Mouse (Mus musculus): ENCODE data around the gene Fmo2. TPM values are rescaled to one million over a fixed set of nuclear protein-coding genes. Genes with fewer than 3 reads are reported as not detected.

Gene Fmo2
- total and polyA plus RNA-seq, 2 experiments from 2014 or later: 0.44 to 1.1 TPM

- Histone ChIP-seq H3K4me3 (ENCODE audit: low read length) (no peak overlapping the region), H3K27ac (no peak overlapping the region), H3K27me3 (ENCODE audit: insufficient read depth, low read length) (no peaks in the 10 kb centered on the region), H3K9ac (replicated peaks; ENCODE audit: low read length) (no peak overlapping the region), H3K4me1 (ENCODE audit: insufficient read depth, low read length) (0 out of 2 replicates have a peak, but pooled peaks cover 5% of the 10 kb centered on the region), H3K9me3 (ENCODE audit: low read length) (no peaks in the 10 kb centered on the region), H3K4me2 (ENCODE audit: low read depth, low read length) (no peak overlapping the region), H3K36me3 (ENCODE audit: insufficient read depth, low read length) (no peaks in the 10 kb centered on the region)
- no peak for ATAC-seq
- no peak for TF ChIP-seq CTCF (IDR thresholded peaks at IDR 0.05; ENCODE audit: low read depth)
- 94% methylated on average over 3 of the region's 3 CpGs for WGBS
- DNase-seq (ENCODE audit: low spot score): no peak
Measured at GRCm38 (mm10) chr1:162863579-162863978, 34.9 kb downstream of the Fmo2 start.

DNA sequence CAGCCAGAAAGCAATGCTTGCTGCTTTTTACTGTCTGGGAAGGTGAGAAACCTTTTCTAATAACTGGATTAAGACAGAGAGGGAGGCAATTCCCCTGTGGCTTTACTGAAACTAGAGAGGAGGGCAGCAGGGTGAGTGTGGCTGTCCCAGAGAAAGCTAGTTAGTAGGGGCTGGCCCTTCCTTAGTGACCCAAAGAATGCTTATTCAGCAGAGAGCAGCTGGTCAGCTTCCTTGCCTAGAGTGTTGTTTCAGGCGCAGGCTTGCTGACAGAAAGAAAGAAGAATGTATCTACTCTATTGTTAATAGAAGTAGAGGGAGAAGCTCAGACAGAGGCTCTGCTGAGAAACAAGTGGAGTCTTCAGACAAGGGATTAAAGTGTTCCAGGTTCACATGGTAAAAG, 36.2 kb downstream of the Fmo2 start:
- H3K27me3 ChIP-seq (ENCODE audit: insufficient read depth, low read length): no peaks in the 10 kb centered on the region
- DNase-seq (ENCODE audit: low spot score) (no peak), ATAC-seq (no peak)
- no peak for TF ChIP-seq CTCF (IDR thresholded peaks at IDR 0.05; ENCODE audit: low read depth)
- H3K27ac ChIP-seq: no peak overlapping the region
- no peak overlapping the region for H3K4me2 ChIP-seq (ENCODE audit: low read depth, low read length)
- H3K4me3 ChIP-seq (ENCODE audit: low read length): no peak overlapping the region
- H3K9ac ChIP-seq (replicated peaks; ENCODE audit: low read length): no peak overlapping the region
- 0 out of 2 replicates have a peak, but pooled peaks cover 5% of the 10 kb centered on the region for H3K4me1 ChIP-seq (ENCODE audit: insufficient read depth, low read length)
- H3K9me3 ChIP-seq (ENCODE audit: low read length): no peaks in the 10 kb centered on the region
- WGBS: 28% methylated on average over 1 of the region's 1 CpGs
- no peaks in the 10 kb centered on the region for H3K36me3 ChIP-seq (ENCODE audit: insufficient read depth, low read length)

DNA sequence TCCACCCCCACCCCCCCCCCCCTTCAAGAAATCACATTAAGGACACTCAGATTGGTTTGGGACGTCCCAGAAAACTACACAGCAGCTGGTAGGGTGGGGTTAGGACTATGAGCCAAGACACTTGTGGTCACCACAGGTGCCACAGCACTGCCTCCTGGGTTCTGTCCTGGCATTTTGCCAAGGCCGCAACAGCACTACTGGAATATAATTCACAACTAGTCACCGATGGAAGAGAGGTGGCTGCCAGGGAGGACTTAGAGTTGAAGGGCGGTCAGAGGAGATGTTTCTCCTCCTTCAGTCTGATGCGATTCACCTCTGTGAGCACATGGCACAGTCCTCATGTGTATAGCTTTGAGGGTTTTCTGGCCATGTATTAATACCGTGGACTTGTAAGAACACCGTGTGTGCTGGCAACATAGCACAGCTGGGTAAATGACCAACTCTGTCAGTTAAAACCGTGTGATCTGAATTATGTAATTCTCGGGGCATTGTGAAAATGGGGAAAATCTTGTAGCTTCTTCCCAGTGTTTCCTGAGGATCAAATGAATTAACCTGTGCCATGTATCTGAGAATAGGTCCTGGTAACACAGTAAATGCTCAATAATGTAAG, 38.4 kb downstream of the Fmo2 start:
- no peak overlapping the region for H3K9ac ChIP-seq (replicated peaks; ENCODE audit: low read length)
- peak; percentile 65 for ATAC-seq
- H3K4me3 ChIP-seq (ENCODE audit: low read length): no peak overlapping the region
- 51% methylated on average over 9 of the region's 9 CpGs for WGBS
- no peaks in the 10 kb centered on the region for H3K27me3 ChIP-seq (ENCODE audit: insufficient read depth, low read length)
- H3K4me2 ChIP-seq (ENCODE audit: low read depth, low read length): 0 out of 2 replicates have a peak overlapping the region, but pooled peaks have one; percentile 54
- peak; percentile 53 for DNase-seq (ENCODE audit: low spot score)
- no peak for TF ChIP-seq CTCF (IDR thresholded peaks at IDR 0.05; ENCODE audit: low read depth)
- no peaks in the 10 kb centered on the region for H3K9me3 ChIP-seq (ENCODE audit: low read length)
- H3K27ac ChIP-seq: no peak overlapping the region
- H3K36me3 ChIP-seq (ENCODE audit: insufficient read depth, low read length): no peaks in the 10 kb centered on the region
- 0 out of 2 replicates have a peak, but pooled peaks cover 5% of the 10 kb centered on the region for H3K4me1 ChIP-seq (ENCODE audit: insufficient read depth, low read length)

GRCm38 (mm10) chr1:162859545-162859976, 39.0 kb downstream of the Fmo2 start:
- DNase-seq (ENCODE audit: low spot score) (peak; percentile 40), ATAC-seq (peak; percentile 75)
- Histone ChIP-seq H3K9me3 (ENCODE audit: low read length) (no peaks in the 10 kb centered on the region), H3K36me3 (ENCODE audit: insufficient read depth, low read length) (no peaks in the 10 kb centered on the region), H3K27me3 (ENCODE audit: insufficient read depth, low read length) (no peaks in the 10 kb centered on the region), H3K27ac (peak overlapping the region; percentile 71), H3K4me2 (ENCODE audit: low read depth, low read length) (peak overlapping the region; percentile 54), H3K9ac (replicated peaks; ENCODE audit: low read length) (no peak overlapping the region), H3K4me3 (ENCODE audit: low read length) (peak overlapping the region; percentile 25), H3K4me1 (ENCODE audit: insufficient read depth, low read length) (0 out of 2 replicates have a peak, but pooled peaks cover 5% of the 10 kb centered on the region)
- no peak for TF ChIP-seq CTCF (IDR thresholded peaks at IDR 0.05; ENCODE audit: low read depth)
- 38% methylated on average over 10 of the region's 10 CpGs for WGBS

- peak; percentile 52 for ATAC-seq
Measured at GRCm38 (mm10) chr1:162858748-162859130, 39.8 kb downstream of the Fmo2 start.

DNA sequence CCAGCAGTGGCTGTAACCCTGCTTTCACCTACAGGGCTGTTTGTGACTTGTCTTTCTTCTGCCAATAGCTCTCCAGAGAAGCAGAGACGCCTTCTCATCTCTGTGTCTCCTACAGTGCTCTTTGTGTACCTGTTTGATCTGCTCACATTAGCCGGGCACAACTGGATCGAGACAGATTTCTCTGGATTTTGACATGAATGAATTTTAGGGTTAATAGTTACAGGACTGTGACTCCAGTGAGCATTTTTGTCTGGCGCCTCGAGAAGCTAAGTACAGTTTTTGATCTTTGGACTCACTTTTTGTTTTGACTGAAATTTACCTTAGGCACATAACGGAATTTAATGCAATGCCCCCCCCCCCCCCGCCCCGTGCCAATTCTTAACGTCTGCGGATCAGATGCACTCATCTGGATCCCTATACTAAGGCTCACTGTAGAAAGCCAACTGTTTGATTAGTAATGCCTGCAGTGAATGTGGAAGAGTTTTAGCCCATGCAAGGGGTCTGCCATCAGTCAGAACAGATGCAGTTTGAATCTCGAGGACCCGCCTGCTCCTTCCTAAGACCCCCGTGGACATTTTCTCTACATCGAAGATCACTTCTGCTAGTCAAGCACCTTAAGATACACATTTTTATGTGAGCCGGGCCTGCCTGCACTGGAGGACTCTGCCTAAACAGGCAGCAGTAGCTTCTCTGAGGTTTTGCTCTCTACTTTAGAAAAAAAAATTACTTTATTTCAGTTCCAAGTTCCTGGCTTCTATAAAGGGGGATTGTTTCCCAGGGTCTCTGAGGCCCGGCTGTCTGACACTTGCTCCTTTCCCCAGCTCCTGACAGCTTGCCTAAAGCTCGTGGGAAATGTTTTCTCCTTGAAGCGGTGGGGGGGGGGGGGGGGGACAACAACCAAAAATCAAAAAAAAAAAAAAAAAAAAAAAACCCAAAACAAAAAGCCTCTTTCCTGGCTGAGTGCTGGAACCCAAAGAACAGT, 40.5 kb downstream of the Fmo2 start:
- WGBS: 37% methylated on average over 18 of the region's 18 CpGs
- Histone ChIP-seq H3K27me3 (ENCODE audit: insufficient read depth, low read length) (no peaks in the 10 kb centered on the region), H3K4me1 (ENCODE audit: insufficient read depth, low read length) (0 out of 2 replicates have a peak, but pooled peaks cover 5% of the 10 kb centered on the region), H3K9ac (replicated peaks; ENCODE audit: low read length) (no peak overlapping the region; the same call in 1 of the 2 replicates), H3K27ac (peak overlapping the region; percentile 71), H3K36me3 (ENCODE audit: insufficient read depth, low read length) (no peaks in the 10 kb centered on the region), H3K4me3 (ENCODE audit: low read length) (peak overlapping the region; percentile 25; the same call in 1 of the 2 replicates), H3K4me2 (ENCODE audit: low read depth, low read length) (peak overlapping the region; percentile 54), H3K9me3 (ENCODE audit: low read length) (no peaks in the 10 kb centered on the region)
- ATAC-seq (peak; percentile 79), DNase-seq (ENCODE audit: low spot score) (peak; percentile 9)
- TF ChIP-seq CTCF (IDR thresholded peaks at IDR 0.05; ENCODE audit: low read depth): no peak

More at GRCm38 (mm10) chr1:162858748-162859130, 39.8 kb downstream of the Fmo2 start:
- no peak for TF ChIP-seq CTCF (IDR thresholded peaks at IDR 0.05; ENCODE audit: low read depth)
- Histone ChIP-seq H3K4me1 (ENCODE audit: insufficient read depth, low read length) (0 out of 2 replicates have a peak, but pooled peaks cover 5% of the 10 kb centered on the region), H3K4me3 (ENCODE audit: low read length) (peak overlapping the region; percentile 25), H3K9ac (replicated peaks; ENCODE audit: low read length) (no peak overlapping the region; the same call in 1 of the 2 replicates), H3K27me3 (ENCODE audit: insufficient read depth, low read length) (no peaks in the 10 kb centered on the region), H3K4me2 (ENCODE audit: low read depth, low read length) (peak overlapping the region; percentile 54), H3K27ac (peak overlapping the region; percentile 71), H3K36me3 (ENCODE audit: insufficient read depth, low read length) (no peaks in the 10 kb centered on the region), H3K9me3 (ENCODE audit: low read length) (no peaks in the 10 kb centered on the region)
- 22% methylated on average over 12 of the region's 12 CpGs for WGBS
- DNase-seq (ENCODE audit: low spot score): peak; percentile 63

All from hindbrain, postnatal 0 days (tissue).